Mouse (Mus musculus) stomach, embryonic 16.5 days (tissue): ENCODE data around the gene Rbm34. TPM values are rescaled to one million over a fixed set of nuclear protein-coding genes. Genes with fewer than 3 reads are reported as not detected.

Source experiments
- ATAC-seq: fragments of 200-750 bp; cut with Nextera tagmentation; 2 replicates; pipeline ENCODE4 v1.8.0; 2017; ENCODE audit warnings: moderate number of reproducible peaks, moderate TSS enrichment; ENCODE audit not compliant: insufficient read depth, low FRiP score
- H3K27ac ChIP-seq: fragments of 300-500 bp; sonication (generic); 2 replicates; pipeline ENCODE4 v1.5.1; 2014; ENCODE audit warnings: low read length
- H3K27me3 ChIP-seq: fragments of 300-500 bp; sonication (generic); 2 replicates; pipeline ENCODE4 v1.6.1; 2014; ENCODE audit warnings: low read length, control low read depth, mixed read lengths; ENCODE audit not compliant: control insufficient read depth, insufficient read depth
- H3K36me3 ChIP-seq: fragments of 300-500 bp; sonication (generic); 2 replicates; pipeline ENCODE4 v1.6.1; 2014; ENCODE audit warnings: low read length; ENCODE audit not compliant: control insufficient read depth, insufficient read depth
- H3K4me1 ChIP-seq: fragments of 300-500 bp; sonication (generic); 2 replicates; pipeline ENCODE4 v1.6.1; 2014; ENCODE audit warnings: low read length, control low read depth, mixed read lengths; ENCODE audit not compliant: control insufficient read depth, insufficient read depth
- H3K4me2 ChIP-seq: fragments of 300-500 bp; sonication (generic); 2 replicates; pipeline ENCODE4 v1.6.1; 2014; ENCODE audit warnings: low read depth, low read length, mixed read lengths
- H3K4me3 ChIP-seq: fragments of 300-500 bp; sonication (generic); replicated peaks from 2 replicates; pipeline ENCODE4 v1.5.1; 2014; ENCODE audit warnings: mild to moderate bottlenecking, low read length
- H3K9ac ChIP-seq: fragments of 300-500 bp; sonication (generic); 2 replicates; pipeline ENCODE4 v1.6.1; 2014; ENCODE audit warnings: low read length
- H3K9me3 ChIP-seq: fragments of 300-500 bp; sonication (generic); replicated peaks from 2 replicates; pipeline ENCODE4 v1.6.1; 2016; ENCODE audit warnings: low read length, control low read depth; ENCODE audit not compliant: control insufficient read depth
- WGBS: fragments of 180-500 bp; shearing (Covaris S2); extraction: QIAGEN DNeasy Blood & Tissue Kit; methylation state at CpG from one replicate; pipeline ENCODE4 v1.1.7; 2014; 5-methylcytosine and 5-hydroxymethylcytosine counted together
- polyA plus RNA-seq: library from polyadenylated mRNA; unstranded; fragments of >200 nt; fragmentation: Nextera tagmentation; extraction: Ambion mirVana; gene quantifications from 2 replicates; pipeline ENCODE4 v1.2.1, GENCODE M21; 2015

Gene Rbm34
- polyA plus RNA-seq, 1 experiment from 2014 or later: 17.8 TPM

GRCm38 (mm10) chr8:126969546-126969945 lies 1.3 kb downstream of the Rbm34 start:
- H3K9me3 ChIP-seq: no peaks in the 10 kb centered on the region
- no peak overlapping the region for H3K4me3 ChIP-seq
- peaks cover 4% of the 10 kb centered on the region; the same call in 1 of the 2 replicates for H3K4me1 ChIP-seq
- no peaks in the 10 kb centered on the region for H3K27me3 ChIP-seq
- 0 out of 2 replicates have a peak, but pooled peaks cover 6% of the 10 kb centered on the region for H3K36me3 ChIP-seq
- ATAC-seq: no peak
- WGBS: 84% methylated on average over 1 of the region's 1 CpGs
- H3K27ac ChIP-seq: no peak overlapping the region
- H3K4me2 ChIP-seq: no peak overlapping the region
- no peak overlapping the region for H3K9ac ChIP-seq

DNA sequence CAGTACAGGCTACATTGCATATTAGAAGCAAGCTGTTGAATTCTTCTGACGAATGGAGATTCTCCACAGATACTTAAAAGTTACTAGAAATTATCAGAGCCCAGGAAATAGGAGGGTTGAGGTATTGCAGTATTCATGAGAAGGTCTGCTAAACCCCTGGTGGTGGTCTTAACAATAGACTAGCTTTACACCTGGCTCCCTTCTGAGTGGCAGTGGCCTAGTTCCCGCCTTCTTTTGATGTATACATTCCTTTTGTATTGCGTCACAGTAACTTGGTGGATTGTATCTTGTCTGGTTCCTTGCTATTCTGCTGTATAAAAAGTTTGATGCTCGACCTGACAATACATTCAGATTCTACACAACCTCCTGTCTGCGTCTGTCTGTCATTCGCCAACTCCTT lies 2.8 kb downstream of the Rbm34 start:
- H3K9ac ChIP-seq: no peak overlapping the region
- 92% methylated on average over 6 of the region's 6 CpGs for WGBS
- H3K36me3 ChIP-seq: 0 out of 2 replicates have a peak, but pooled peaks cover 6% of the 10 kb centered on the region
- H3K27ac ChIP-seq: no peak overlapping the region
- no peak overlapping the region for H3K4me3 ChIP-seq
- H3K27me3 ChIP-seq: no peaks in the 10 kb centered on the region
- H3K4me1 ChIP-seq: peaks cover 4% of the 10 kb centered on the region; the same call in 1 of the 2 replicates
- H3K4me2 ChIP-seq: no peak overlapping the region
- H3K9me3 ChIP-seq: no peaks in the 10 kb centered on the region
- no peak for ATAC-seq

DNA sequence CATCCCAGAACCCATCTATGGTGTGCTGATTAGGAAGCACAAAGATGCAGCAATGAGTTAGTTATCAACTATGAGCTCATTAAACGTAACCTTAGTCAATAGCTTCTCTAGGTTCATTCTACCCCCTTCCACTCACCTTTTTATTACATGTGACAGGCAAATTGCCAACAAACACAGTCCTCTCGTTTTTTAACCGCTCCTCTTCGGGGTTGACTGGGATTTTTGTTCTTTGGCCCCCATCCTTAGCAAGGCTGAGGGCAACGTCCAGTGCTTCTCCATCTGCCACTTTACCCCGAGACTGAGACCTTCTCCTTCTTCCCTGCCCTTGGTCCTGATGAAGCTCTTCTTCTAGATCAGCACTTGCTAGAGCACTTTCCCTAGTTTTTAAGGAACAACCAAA lies 5.6 kb downstream of the Rbm34 start:
- ATAC-seq: no peak
- Histone ChIP-seq H3K9ac (no peak overlapping the region), H3K27ac (no peak overlapping the region), H3K4me2 (no peak overlapping the region), H3K36me3 (0 out of 2 replicates have a peak, but pooled peaks cover 10% of the 10 kb centered on the region), H3K4me3 (no peak overlapping the region), H3K27me3 (no peaks in the 10 kb centered on the region), H3K4me1 (peaks cover 3% of the 10 kb centered on the region; the same call in 1 of the 2 replicates), H3K9me3 (no peaks in the 10 kb centered on the region)
- WGBS: 76% methylated on average over 6 of the region's 6 CpGs

DNA sequence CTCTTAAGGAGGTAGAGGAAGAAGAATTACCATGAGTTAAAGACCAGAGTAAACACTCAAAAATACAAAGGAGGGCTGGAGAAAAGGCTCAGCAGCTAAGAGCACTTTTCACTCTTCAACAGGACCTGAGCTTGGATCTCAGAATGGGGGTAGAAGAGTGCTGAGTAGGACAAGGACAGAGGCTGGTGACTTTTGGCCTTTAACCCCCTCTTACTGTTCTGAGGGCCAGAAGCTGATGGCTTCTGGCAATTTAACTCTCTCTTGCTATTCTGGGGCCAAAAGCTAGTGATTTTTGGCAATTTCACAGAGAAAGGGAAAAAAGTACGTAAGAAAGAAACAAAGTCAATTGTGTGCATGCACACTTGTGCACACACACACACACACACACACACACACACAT lies 8.0 kb downstream of the Rbm34 start:
- no peaks in the 10 kb centered on the region for H3K4me1 ChIP-seq
- WGBS: 83% methylated on average over 1 of the region's 1 CpGs
- H3K36me3 ChIP-seq: peaks cover 6% of the 10 kb centered on the region; the same call in 1 of the 2 replicates
- no peak overlapping the region for H3K9ac ChIP-seq
- no peak overlapping the region for H3K4me2 ChIP-seq
- H3K27ac ChIP-seq: no peak overlapping the region
- H3K9me3 ChIP-seq: no peaks in the 10 kb centered on the region
- no peaks in the 10 kb centered on the region for H3K27me3 ChIP-seq
- ATAC-seq: no peak
- H3K4me3 ChIP-seq: no peak overlapping the region

GRCm38 (mm10) chr8:126961516-126961915 lies 9.4 kb downstream of the Rbm34 start:
- peaks cover 7% of the 10 kb centered on the region; the same call in 1 of the 2 replicates for H3K36me3 ChIP-seq

GRCm38 (mm10) chr8:126951900-126952636 lies 18.8 kb downstream of the Rbm34 start:
- Histone ChIP-seq H3K36me3 (peaks cover 5% of the 10 kb centered on the region; the same call in 1 of the 2 replicates), H3K9me3 (no peaks in the 10 kb centered on the region), H3K4me3 (no peak overlapping the region), H3K27me3 (no peaks in the 10 kb centered on the region), H3K4me1 (no peaks in the 10 kb centered on the region), H3K4me2 (no peak overlapping the region), H3K27ac (no peak overlapping the region), H3K9ac (no peak overlapping the region)
- WGBS: 85% methylated on average over 11 of the region's 11 CpGs
- ATAC-seq: no peak

More at GRCm38 (mm10) chr8:126961516-126961915, 9.4 kb downstream of the Rbm34 start:
- Histone ChIP-seq H3K4me1 (no peaks in the 10 kb centered on the region), H3K27ac (no peak overlapping the region), H3K27me3 (no peaks in the 10 kb centered on the region), H3K4me2 (no peak overlapping the region), H3K9me3 (no peaks in the 10 kb centered on the region), H3K9ac (no peak overlapping the region), H3K4me3 (no peak overlapping the region)
- 93% methylated on average over 3 of the region's 3 CpGs for WGBS
- ATAC-seq: no peak

GRCm38 (mm10) chr8:126949527-126949926 lies 21.3 kb downstream of the Rbm34 start:
- no peak for ATAC-seq
- Histone ChIP-seq H3K27ac (no peak overlapping the region), H3K9me3 (no peaks in the 10 kb centered on the region), H3K4me2 (no peak overlapping the region), H3K4me1 (no peaks in the 10 kb centered on the region), H3K4me3 (no peak overlapping the region), H3K9ac (no peak overlapping the region), H3K36me3 (peaks cover 5% of the 10 kb centered on the region; the same call in 1 of the 2 replicates), H3K27me3 (no peaks in the 10 kb centered on the region)
- WGBS: 67% methylated on average over 2 of the region's 2 CpGs

- Histone ChIP-seq H3K9me3 (no peaks in the 10 kb centered on the region), H3K4me3 (no peak overlapping the region), H3K36me3 (no peaks in the 10 kb centered on the region), H3K27me3 (no peaks in the 10 kb centered on the region), H3K4me2 (peak overlapping the region; percentile 81), H3K27ac (no peak overlapping the region; the same call in 1 of the 2 replicates), H3K4me1 (peaks cover 16% of the 10 kb centered on the region), H3K9ac (no peak overlapping the region; the same call in 1 of the 2 replicates)
- 80% methylated on average over 7 of the region's 7 CpGs for WGBS
- ATAC-seq: no peak
Observed at GRCm38 (mm10) chr8:126946444-126946843, 24.4 kb downstream of the Rbm34 start.

DNA sequence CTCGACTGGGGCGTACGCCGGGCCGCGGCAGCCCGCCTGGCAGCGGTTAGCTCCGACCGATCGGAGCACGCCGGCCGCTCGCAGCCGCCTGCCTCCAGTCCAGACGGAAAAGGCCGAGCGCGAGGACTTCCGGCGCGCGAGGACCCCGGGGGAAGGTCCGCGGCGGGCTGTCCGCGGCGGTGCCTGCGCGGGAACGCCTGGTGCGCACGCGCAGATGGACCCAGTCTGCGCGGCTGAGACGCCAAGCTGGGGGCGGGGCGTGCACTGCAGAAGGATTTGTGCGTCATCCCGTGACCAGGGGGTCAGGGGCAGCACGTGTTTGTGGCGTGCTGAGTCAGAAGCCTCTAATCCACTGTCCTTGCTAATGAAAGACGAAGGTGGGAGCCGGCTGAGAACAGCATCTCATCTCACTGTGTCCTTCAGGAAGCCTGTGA lies 25.1 kb downstream of the Rbm34 start, which contains the start of gene Tomm20:
Tomm20 (minus strand) TSS at position 115 of the 434 bp plus-strand sequence.
- peak within 1 kb of the TSS; percentile 82 for H3K4me2 ChIP-seq
- under 1% methylated on average over 48 of the region's 48 CpGs for WGBS
- no peaks in the 10 kb centered on the region for H3K36me3 ChIP-seq
- peak within 1 kb of the TSS; percentile 83 for H3K4me3 ChIP-seq
- H3K27me3 ChIP-seq: no peaks in the 10 kb centered on the region
- peak within 1 kb of the TSS; percentile 85 for H3K27ac ChIP-seq
- H3K9ac ChIP-seq: peak within 1 kb of the TSS; percentile 96
- no peaks in the 10 kb centered on the region for H3K9me3 ChIP-seq
- peak; percentile 96 for ATAC-seq
- H3K4me1 ChIP-seq: peaks cover 16% of the 10 kb centered on the region
